Mouse (Mus musculus) heart, postnatal 4 days (tissue): ENCODE measurements around the gene Ptpra. TPM values are rescaled to one million over a fixed set of nuclear protein-coding genes. Genes with fewer than 3 reads are reported as not detected.
A peak's percentile ranks its signal among the peaks of the same experiment; 100 is the strongest.

ENCODE experiments used
- DNase-seq: peaks from one replicate; pipeline ENCODE4 v3.0.0; 2021
- total RNA-seq, 2 experiments: library from RNA; stranded (reverse); gene quantifications; 2 replicates each; pipeline ENCODE4 v1.2.3; 2021

Ptpra gene
- total RNA-seq, 2 experiments from 2014 or later, result 78.9 to 86.4 TPM

GRCm38 (mm10) chr2:130448449-130448848 lies 1.6 kb upstream of the Ptpra start:
- no peak for DNase-seq

- no peak for DNase-seq
Observed at GRCm38 (mm10) chr2:130449021-130449793, 871 bp upstream of the Ptpra start.

- peak; percentile 77 for DNase-seq
Observed at GRCm38 (mm10) chr2:130450434-130450796, 337 bp downstream of the Ptpra start.

GRCm38 (mm10) chr2:130451086-130451726 lies 1.1 kb downstream of the Ptpra start:
- DNase-seq, result no peak

GRCm38 (mm10) chr2:130451727-130452090 lies 1.6 kb downstream of the Ptpra start:
- DNase-seq, result no peak

GRCm38 (mm10) chr2:130452266-130452665 lies 2.2 kb downstream of the Ptpra start:
- DNase-seq, result no peak

GRCm38 (mm10) chr2:130453421-130453820 lies 3.3 kb downstream of the Ptpra start:
- DNase-seq, result no peak

GRCm38 (mm10) chr2:130454748-130455370 lies 4.8 kb downstream of the Ptpra start:
- DNase-seq, result no peak

- DNase-seq, result no peak
Observed at GRCm38 (mm10) chr2:130457871-130458270, 7.8 kb downstream of the Ptpra start.

GRCm38 (mm10) chr2:130459576-130459975 lies 9.5 kb downstream of the Ptpra start:
- no peak for DNase-seq

- DNase-seq, result no peak
Observed at GRCm38 (mm10) chr2:130461287-130462071, 11.4 kb downstream of the Ptpra start.

- DNase-seq, result no peak
Observed at GRCm38 (mm10) chr2:130466438-130466837, 16.4 kb downstream of the Ptpra start.

GRCm38 (mm10) chr2:130469366-130469765 lies 19.3 kb downstream of the Ptpra start:
- no peak for DNase-seq

GRCm38 (mm10) chr2:130469935-130470334 lies 19.9 kb downstream of the Ptpra start:
- no peak for DNase-seq

GRCm38 (mm10) chr2:130472908-130473510 lies 22.9 kb downstream of the Ptpra start:
- DNase-seq, result no peak

- no peak for DNase-seq
Observed at GRCm38 (mm10) chr2:130475764-130476163, 25.7 kb downstream of the Ptpra start.

GRCm38 (mm10) chr2:130476666-130477297 lies 26.7 kb downstream of the Ptpra start:
- DNase-seq, result peak; percentile 14

GRCm38 (mm10) chr2:130482177-130482576 lies 32.1 kb downstream of the Ptpra start:
- DNase-seq, result no peak

GRCm38 (mm10) chr2:130482700-130483099 lies 32.6 kb downstream of the Ptpra start:
- no peak for DNase-seq

GRCm38 (mm10) chr2:130484206-130484605 lies 34.1 kb downstream of the Ptpra start:
- DNase-seq, result no peak

- no peak for DNase-seq
Observed at GRCm38 (mm10) chr2:130488002-130488401, 37.9 kb downstream of the Ptpra start.

GRCm38 (mm10) chr2:130488600-130488999 lies 38.5 kb downstream of the Ptpra start:
- DNase-seq, result no peak
